ENCODE assay signal across 9 mouse cellular contexts in the genomic region with DNA sequence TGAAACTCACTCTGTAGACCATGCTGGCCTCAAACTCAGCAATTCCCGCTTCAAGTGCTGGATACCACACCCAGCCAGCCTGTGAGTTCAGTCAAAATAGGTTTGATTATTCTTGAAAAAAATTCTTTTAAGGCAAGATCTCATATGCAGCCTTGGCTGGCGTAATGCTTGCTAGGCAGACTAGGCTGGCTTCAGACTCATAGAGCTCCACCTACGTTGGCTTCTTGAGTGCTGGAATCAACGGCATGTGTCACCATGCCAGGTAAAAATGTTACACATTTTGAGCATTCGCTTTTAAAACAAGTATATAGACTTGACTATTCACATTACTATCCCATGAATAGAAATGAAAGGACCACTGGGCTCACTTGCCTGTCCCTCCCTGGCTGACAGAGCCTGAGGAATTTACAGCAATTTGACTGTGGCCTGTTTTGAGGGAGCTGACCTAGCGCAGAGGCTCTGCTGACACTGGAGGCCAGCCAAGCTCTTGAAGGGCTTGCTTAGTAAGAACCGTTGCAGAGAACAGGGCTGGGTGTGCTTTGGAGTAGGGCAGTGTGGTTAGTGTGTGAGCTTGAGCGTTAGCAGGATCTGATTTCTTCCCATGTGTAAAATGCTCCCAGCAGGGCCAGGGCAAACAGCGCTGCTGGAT. TPM values are rescaled to one million over a fixed set of nuclear protein-coding genes. Genes with fewer than 3 reads are reported as not detected.
DNase-seq lines count a peak whose midpoint lies in the region; ATAC-seq and TF ChIP-seq lines count a peak whose summit lies in the region.
"Had no signal": no experiment of that assay in that cellular context is flagged by ENCODE, and none has a peak within 500 bp of the region (broad histone marks: within the 10 kb centered on the region; RNA-seq: fewer than 3 reads in every experiment).

No protein-coding gene starts in this region.

- no peak for TF ChIP-seq CTCF in forebrain, postnatal 0 days (IDR thresholded peaks at IDR 0.05; ENCODE audit: low read depth)

- no peak overlapping the region for H3K4me3 ChIP-seq in forebrain, embryonic 12.5 days (replicated peaks)
- H3K4me3 ChIP-seq in forebrain, postnatal 0 days (ENCODE audit: low read depth, low read length), result no peak overlapping the region
- no peak overlapping the region for H3K4me3 ChIP-seq in lung, embryonic 15.5 days
- no peak overlapping the region for H3K4me3 ChIP-seq in neural tube, embryonic 15.5 days (replicated peaks)
- no peak overlapping the region for H3K4me3 ChIP-seq in forebrain, embryonic 15.5 days
- H3K4me3 ChIP-seq: midbrain, embryonic 13.5 days had no signal

- H3K4me1 ChIP-seq in forebrain, embryonic 12.5 days, result peaks cover 7% of the 10 kb centered on the region
- peaks cover 6% of the 10 kb centered on the region for H3K4me1 ChIP-seq in forebrain, postnatal 0 days (ENCODE audit: insufficient read depth)
- H3K4me1 ChIP-seq in lung, embryonic 15.5 days, result 0 out of 2 replicates have a peak, but pooled peaks cover 2% of the 10 kb centered on the region
- peaks cover 21% of the 10 kb centered on the region for H3K4me1 ChIP-seq in neural tube, embryonic 15.5 days
- peaks cover 22% of the 10 kb centered on the region for H3K4me1 ChIP-seq in forebrain, embryonic 15.5 days

- H3K9ac ChIP-seq in forebrain, embryonic 12.5 days, result no peak overlapping the region
- no peak overlapping the region for H3K9ac ChIP-seq in forebrain, postnatal 0 days
- no peak overlapping the region for H3K9ac ChIP-seq in lung, embryonic 15.5 days
- no peak overlapping the region for H3K9ac ChIP-seq in neural tube, embryonic 15.5 days (replicated peaks)
- no peak overlapping the region for H3K9ac ChIP-seq in forebrain, embryonic 15.5 days (replicated peaks)
- H3K9ac ChIP-seq: midbrain, embryonic 13.5 days had no signal

- no peak overlapping the region for H3K4me2 ChIP-seq in forebrain, embryonic 12.5 days
- no peak overlapping the region for H3K4me2 ChIP-seq in forebrain, postnatal 0 days (ENCODE audit: low read depth)
- H3K4me2 ChIP-seq in lung, embryonic 15.5 days, result no peak overlapping the region
- no peak overlapping the region for H3K4me2 ChIP-seq in neural tube, embryonic 15.5 days
- no peak overlapping the region for H3K4me2 ChIP-seq in forebrain, embryonic 15.5 days (replicated peaks)
- H3K4me2 ChIP-seq: midbrain, embryonic 13.5 days had no signal

- no peaks in the 10 kb centered on the region for H3K9me3 ChIP-seq in forebrain, embryonic 12.5 days
- no peaks in the 10 kb centered on the region for H3K9me3 ChIP-seq in forebrain, postnatal 0 days (ENCODE audit: low read length)
- H3K9me3 ChIP-seq in lung, embryonic 15.5 days, result no peaks in the 10 kb centered on the region
- no peaks in the 10 kb centered on the region for H3K9me3 ChIP-seq in neural tube, embryonic 15.5 days (replicated peaks)
- H3K9me3 ChIP-seq in forebrain, embryonic 15.5 days, result no peaks in the 10 kb centered on the region
- H3K9me3 ChIP-seq: midbrain, embryonic 13.5 days had no signal

- intact Hi-C loops in heart, postnatal 36 days (cut with DNase I), result no loop called here

- no peaks in the 10 kb centered on the region for H3K27me3 ChIP-seq in forebrain, embryonic 12.5 days
- H3K27me3 ChIP-seq in forebrain, postnatal 0 days (ENCODE audit: insufficient read depth, low read length), result no peaks in the 10 kb centered on the region
- no peaks in the 10 kb centered on the region for H3K27me3 ChIP-seq in lung, embryonic 15.5 days
- H3K27me3 ChIP-seq in neural tube, embryonic 15.5 days (replicated peaks), result no peaks in the 10 kb centered on the region
- H3K27me3 ChIP-seq in forebrain, embryonic 15.5 days, result no peaks in the 10 kb centered on the region
- H3K27me3 ChIP-seq: midbrain, embryonic 13.5 days had no signal

- ATAC-seq in forebrain, embryonic 12.5 days (ENCODE audit: low FRiP score), result no peak
- no peak for ATAC-seq in forebrain, postnatal 0 days
- ATAC-seq in lung, embryonic 15.5 days (ENCODE audit: borderline replicate concordance, extremely low read depth, low FRiP score, low TSS enrichment), result no peak
- ATAC-seq in neural tube, embryonic 15.5 days (ENCODE audit: low FRiP score), result no peak
- ATAC-seq in forebrain, embryonic 15.5 days (replicated peaks), result no peak
- ATAC-seq: midbrain, embryonic 13.5 days had no signal

- H3K36me3 ChIP-seq in forebrain, embryonic 12.5 days (replicated peaks), result peaks cover 93% of the 10 kb centered on the region
- H3K36me3 ChIP-seq in forebrain, postnatal 0 days (ENCODE audit: insufficient read depth), result peaks cover 75% of the 10 kb centered on the region
- peaks cover 63% of the 10 kb centered on the region for H3K36me3 ChIP-seq in lung, embryonic 15.5 days
- peaks cover 79% of the 10 kb centered on the region for H3K36me3 ChIP-seq in neural tube, embryonic 15.5 days
- H3K36me3 ChIP-seq in forebrain, embryonic 15.5 days, result peaks cover 85% of the 10 kb centered on the region

- no peak for DNase-seq in forebrain, postnatal 0 days
- DNase-seq in brain, adult 2 months (ENCODE audit: low read depth, low spot score), result peak; percentile 53
- DNase-seq in heart, postnatal 36 days, result peak; percentile 39 to 50
- DNase-seq in embryo, embryonic 11 days, result no peak

- 92% methylated on average over 9 of the region's 9 CpGs for WGBS in forebrain, embryonic 12.5 days
- 89% methylated on average over 9 of the region's 9 CpGs for WGBS in forebrain, postnatal 0 days
- WGBS in lung, embryonic 15.5 days, result 80% methylated on average over 9 of the region's 9 CpGs
- WGBS in neural tube, embryonic 15.5 days, result 91% methylated on average over 9 of the region's 9 CpGs
- 91% methylated on average over 9 of the region's 9 CpGs for WGBS in forebrain, embryonic 15.5 days

- 0 out of 2 replicates have a peak overlapping the region, but pooled peaks have one; percentile 8 for H3K27ac ChIP-seq in forebrain, embryonic 12.5 days
- no peak overlapping the region for H3K27ac ChIP-seq in forebrain, postnatal 0 days (ENCODE audit: low read depth, low read length)
- 0 out of 2 replicates have a peak overlapping the region, but pooled peaks have one; percentile 11 for H3K27ac ChIP-seq in lung, embryonic 15.5 days
- no peak overlapping the region for H3K27ac ChIP-seq in neural tube, embryonic 15.5 days (replicated peaks)
- H3K27ac ChIP-seq in forebrain, embryonic 15.5 days (replicated peaks), result no peak overlapping the region
- H3K27ac ChIP-seq: midbrain, embryonic 13.5 days had no signal

RNA-seq across cellular contexts. Expression of a gene that starts 6.2 kb away (rescaled TPM):
- 26.7 and 29.4 TPM in 2 replicates for polyA plus RNA-seq in forebrain, embryonic 12.5 days (2016; fragmentation: Nextera tagmentation; extraction: Ambion mirVana)
- 31.6 and 32.8 TPM in 2 replicates for total RNA-seq in forebrain, postnatal 0 days (2014; rRNA removed)
- 56.7 and 66.3 TPM in 2 replicates for polyA plus RNA-seq in forebrain, postnatal 0 days (2015; fragmentation: Nextera tagmentation; extraction: Ambion mirVana)
- total RNA-seq in heart, postnatal 36 days (2021), result 100 to 1,000 TPM; 109 to 112 TPM
- 20.5 and 21.2 TPM in 2 replicates for polyA plus RNA-seq in lung, embryonic 15.5 days (2015; fragmentation: Nextera tagmentation; extraction: Ambion mirVana)
- 59.2 and 75.2 TPM in 2 replicates for polyA plus RNA-seq in neural tube, embryonic 15.5 days (2015; fragmentation: Nextera tagmentation; extraction: Ambion mirVana)
- polyA plus RNA-seq in forebrain, embryonic 15.5 days (2015; fragmentation: Nextera tagmentation; extraction: Ambion mirVana), result 37.9 and 41.5 TPM in 2 replicates

RNA-seq across cellular contexts. Expression of a gene that starts 6.4 kb away (rescaled TPM):
- polyA plus RNA-seq in forebrain, embryonic 12.5 days (2016; fragmentation: Nextera tagmentation; extraction: Ambion mirVana), result 277 and 280 TPM in 2 replicates
- total RNA-seq in forebrain, postnatal 0 days (2014; rRNA removed), result 206 and 218 TPM in 2 replicates
- polyA plus RNA-seq in forebrain, postnatal 0 days (2015; fragmentation: Nextera tagmentation; extraction: Ambion mirVana), result 371 and 379 TPM in 2 replicates
- total RNA-seq in heart, postnatal 36 days (2021), result 1 to 10 TPM; 6.6 to 6.8 TPM
- 58.3 and 63.6 TPM in 2 replicates for polyA plus RNA-seq in lung, embryonic 15.5 days (2015; fragmentation: Nextera tagmentation; extraction: Ambion mirVana)
- polyA plus RNA-seq in neural tube, embryonic 15.5 days (2015; fragmentation: Nextera tagmentation; extraction: Ambion mirVana), result 259 and 319 TPM in 2 replicates
- polyA plus RNA-seq in forebrain, embryonic 15.5 days (2015; fragmentation: Nextera tagmentation; extraction: Ambion mirVana), result 421 and 435 TPM in 2 replicates

RNA-seq across cellular contexts. Expression of a gene that starts 12.7 kb away (rescaled TPM):
- polyA plus RNA-seq in forebrain, embryonic 12.5 days (2016; fragmentation: Nextera tagmentation; extraction: Ambion mirVana), result 56.2 and 56.6 TPM in 2 replicates
- total RNA-seq in forebrain, postnatal 0 days (2014; rRNA removed), result 34.5 and 44.5 TPM in 2 replicates
- 65.5 and 69.7 TPM in 2 replicates for polyA plus RNA-seq in forebrain, postnatal 0 days (2015; fragmentation: Nextera tagmentation; extraction: Ambion mirVana)
- 10 to 100 TPM; 51.6 to 53.4 TPM for total RNA-seq in heart, postnatal 36 days (2021)
- polyA plus RNA-seq in lung, embryonic 15.5 days (2015; fragmentation: Nextera tagmentation; extraction: Ambion mirVana), result 73.9 and 77.5 TPM in 2 replicates
- 67.1 and 73.6 TPM in 2 replicates for polyA plus RNA-seq in neural tube, embryonic 15.5 days (2015; fragmentation: Nextera tagmentation; extraction: Ambion mirVana)
- 53.1 and 54.1 TPM in 2 replicates for polyA plus RNA-seq in forebrain, embryonic 15.5 days (2015; fragmentation: Nextera tagmentation; extraction: Ambion mirVana)

RNA-seq across cellular contexts. Expression of a gene that starts 12.8 kb away (rescaled TPM):
- polyA plus RNA-seq in forebrain, embryonic 12.5 days (2016; fragmentation: Nextera tagmentation; extraction: Ambion mirVana), result 65.4 and 70.4 TPM in 2 replicates
- total RNA-seq in forebrain, postnatal 0 days (2014; rRNA removed), result 42.9 and 60.2 TPM in 2 replicates
- 23.2 and 32.5 TPM in 2 replicates for polyA plus RNA-seq in forebrain, postnatal 0 days (2015; fragmentation: Nextera tagmentation; extraction: Ambion mirVana)
- 10 to 100 TPM; 22.6 to 44.3 TPM for total RNA-seq in heart, postnatal 36 days (2021)
- polyA plus RNA-seq in lung, embryonic 15.5 days (2015; fragmentation: Nextera tagmentation; extraction: Ambion mirVana), result 35.9 and 38.2 TPM in 2 replicates
- 36.7 and 40.8 TPM in 2 replicates for polyA plus RNA-seq in neural tube, embryonic 15.5 days (2015; fragmentation: Nextera tagmentation; extraction: Ambion mirVana)
- 51.5 and 53.9 TPM in 2 replicates for polyA plus RNA-seq in forebrain, embryonic 15.5 days (2015; fragmentation: Nextera tagmentation; extraction: Ambion mirVana)

RNA-seq across cellular contexts. Expression of a gene that starts 23.8 kb away (rescaled TPM):
- 48.0 and 54.8 TPM in 2 replicates for polyA plus RNA-seq in forebrain, embryonic 12.5 days (2016; fragmentation: Nextera tagmentation; extraction: Ambion mirVana)
- total RNA-seq in forebrain, postnatal 0 days (2014; rRNA removed), result 33.0 and 33.2 TPM in 2 replicates
- polyA plus RNA-seq in forebrain, postnatal 0 days (2015; fragmentation: Nextera tagmentation; extraction: Ambion mirVana), result 21.8 and 22.1 TPM in 2 replicates
- total RNA-seq in heart, postnatal 36 days (2021), result 10 to 100 TPM; 19.2 to 22.2 TPM
- polyA plus RNA-seq in lung, embryonic 15.5 days (2015; fragmentation: Nextera tagmentation; extraction: Ambion mirVana), result 42.0 and 42.1 TPM in 2 replicates
- 26.8 and 30.5 TPM in 2 replicates for polyA plus RNA-seq in neural tube, embryonic 15.5 days (2015; fragmentation: Nextera tagmentation; extraction: Ambion mirVana)
- polyA plus RNA-seq in forebrain, embryonic 15.5 days (2015; fragmentation: Nextera tagmentation; extraction: Ambion mirVana), result 36.3 and 38.0 TPM in 2 replicates

Comparison
In these comparisons a context has a peak if more than half of its experiments do, and no peak if none do; other contexts are left out.
1. H3K27ac ChIP-seq: peak in forebrain, embryonic 12.5 days (single experiment) and lung, embryonic 15.5 days (single experiment); none in forebrain, postnatal 0 days (single experiment), neural tube, embryonic 15.5 days (single experiment) and forebrain, embryonic 15.5 days (single experiment).
2. DNase-seq: peak in brain, adult 2 months (single experiment) and heart, postnatal 36 days (2 of 2); none in forebrain, postnatal 0 days (single experiment) and embryo, embryonic 11 days (single experiment).